Mouse (Mus musculus) retina, adult 2 months (tissue): ENCODE measurements at regions not wholly inside any gene's neighbourhood (a gene's known extent, or its start where the extent isn't known, plus 50 kb on each side); places are given as distances from the start of the nearest gene placed in this dataset.

Source experiments
- DNase-seq: peaks from one replicate; pipeline ENCODE4 v3.0.0-alpha.2; 2012; ENCODE audit warnings: low read depth, low spot score

DNA sequence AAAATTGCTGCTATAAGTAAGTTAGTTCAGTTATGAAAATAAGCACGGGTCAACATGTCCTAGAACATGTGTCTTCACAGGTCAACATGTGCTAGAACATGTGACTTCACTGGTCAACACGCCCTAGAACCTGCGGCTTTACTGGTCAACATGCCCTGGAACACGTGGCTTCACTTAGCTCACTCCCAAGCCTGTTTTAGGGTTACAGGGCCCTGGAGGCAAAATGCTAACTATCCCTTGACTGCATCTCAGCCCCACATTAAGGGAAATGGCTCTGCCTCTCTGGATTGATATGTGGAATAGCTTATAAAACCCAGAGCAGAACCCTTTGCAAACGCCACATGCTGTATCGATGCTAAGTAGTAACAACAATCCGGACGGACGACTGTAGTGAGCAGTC, 67.8 kb downstream of the Nkx6-1 start:
- no peak for DNase-seq

DNA sequence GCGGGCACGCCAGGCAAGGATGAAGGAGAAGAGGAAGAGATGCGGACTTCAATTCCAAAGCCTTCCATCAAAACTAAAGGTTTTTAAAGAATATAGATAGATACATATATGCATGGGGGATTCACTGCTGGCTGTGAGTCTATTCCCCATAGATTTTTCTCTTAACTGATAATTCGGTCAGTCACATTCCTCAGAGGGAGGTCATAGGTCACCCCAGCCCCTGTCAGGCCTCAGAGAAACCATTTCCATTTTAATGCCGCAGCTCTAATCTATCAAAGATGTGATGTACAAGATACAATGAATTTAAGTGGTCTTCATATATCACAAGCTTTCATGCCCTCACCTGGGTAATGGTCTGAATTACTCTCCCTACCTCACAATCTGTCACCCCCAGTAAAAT, 73.6 kb downstream of the Nkx6-1 start:
- DNase-seq: no peak

DNA sequence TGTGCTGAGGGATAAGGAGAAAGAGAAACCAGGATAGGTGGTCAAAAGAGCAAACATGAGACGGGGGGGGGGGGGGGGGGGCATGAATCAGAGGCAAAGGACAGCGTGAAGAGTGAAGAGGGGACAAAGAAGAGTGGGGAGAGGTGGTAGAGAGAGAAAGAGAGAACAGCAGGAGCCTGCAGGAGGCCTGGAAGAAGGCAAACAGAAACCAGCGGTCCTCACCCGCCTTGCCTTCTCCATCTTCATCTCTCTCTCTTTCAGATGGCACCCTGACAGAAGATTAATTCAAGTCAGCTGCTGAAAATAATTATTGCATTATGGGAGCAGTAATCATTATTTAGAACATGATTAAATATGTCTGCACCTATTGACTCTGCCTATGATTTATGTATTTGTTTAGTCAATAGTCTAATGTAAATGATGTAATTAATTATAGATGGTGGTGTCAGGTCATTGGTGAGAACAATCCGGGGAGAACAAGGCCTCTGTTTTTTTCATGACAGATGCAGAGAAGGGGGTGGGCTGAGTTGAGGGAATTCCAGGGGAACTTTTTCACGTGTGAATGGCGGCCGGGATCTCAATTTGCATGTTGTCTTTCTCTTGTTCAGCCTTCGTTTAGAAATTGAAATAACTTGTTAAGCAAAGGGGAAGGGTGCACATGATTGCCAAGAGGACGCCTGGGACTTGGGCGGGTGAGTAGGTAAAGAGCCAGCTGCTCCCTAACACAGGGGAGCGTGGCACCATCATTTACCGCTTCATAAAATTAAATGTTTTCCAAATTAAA, 74.3 kb downstream of the Nkx6-1 start:
- no peak for DNase-seq

DNA sequence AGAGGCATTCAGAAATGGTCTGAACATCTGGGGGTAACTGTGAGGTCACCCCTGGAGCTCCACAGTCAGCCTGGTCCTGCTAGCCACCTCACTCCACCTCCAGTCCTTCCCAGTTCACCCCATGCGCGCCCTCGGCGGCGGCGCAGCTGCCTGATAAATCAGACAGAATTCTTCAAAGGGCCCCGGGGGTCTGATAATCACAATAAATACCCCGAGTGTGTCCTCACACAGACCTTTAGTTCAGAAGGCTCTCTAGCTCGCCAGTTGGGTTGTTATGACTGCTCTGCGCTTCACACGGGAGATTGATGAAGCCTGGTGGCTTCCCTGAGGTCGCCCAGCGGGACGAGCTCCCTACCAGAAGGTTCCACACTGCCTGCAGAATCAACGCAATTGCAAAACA, 91.8 kb downstream of the Nkx6-1 start:
- DNase-seq: no peak

DNA sequence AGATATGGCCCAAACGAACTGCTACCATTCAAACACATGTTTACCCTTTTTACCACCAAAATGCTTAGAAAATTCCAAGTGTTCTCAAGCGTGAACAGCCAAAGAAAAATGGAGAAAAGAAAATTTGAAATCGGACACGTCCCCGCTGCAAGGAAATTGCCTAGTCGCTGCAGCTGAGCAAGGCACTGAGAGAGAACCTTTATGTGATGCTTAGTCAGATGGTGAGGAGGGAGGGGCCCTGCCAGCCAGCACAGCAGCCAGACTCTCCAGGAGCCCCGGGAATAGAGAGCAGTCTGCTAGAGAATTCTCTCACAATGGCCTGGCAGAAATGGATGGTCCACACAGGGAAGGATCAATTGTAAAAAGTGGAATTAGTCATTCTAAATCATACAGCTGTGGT, 99.0 kb downstream of the Nkx6-1 start:
- no peak for DNase-seq

DNA sequence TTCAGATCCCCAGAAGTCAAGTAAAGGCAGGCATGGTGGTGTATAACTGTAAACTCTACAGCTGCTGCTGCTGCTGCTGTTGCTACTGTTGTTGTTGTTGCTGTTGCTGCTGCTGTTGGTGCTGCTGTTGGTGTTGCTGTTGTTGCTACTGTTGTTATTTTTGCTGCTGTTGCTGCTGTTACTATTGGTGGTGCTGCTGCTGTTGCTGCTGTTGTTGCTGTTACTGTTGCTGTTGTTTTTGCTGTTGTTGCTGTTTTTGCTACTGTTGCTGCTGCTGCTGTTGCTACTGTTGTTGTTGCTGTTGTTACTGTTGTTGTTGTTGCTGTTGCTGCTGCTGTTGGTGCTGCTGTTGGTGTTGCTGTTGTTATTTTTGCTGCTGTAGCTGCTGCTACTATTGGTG, 104.4 kb downstream of the Nkx6-1 start:
- no peak for DNase-seq

DNA sequence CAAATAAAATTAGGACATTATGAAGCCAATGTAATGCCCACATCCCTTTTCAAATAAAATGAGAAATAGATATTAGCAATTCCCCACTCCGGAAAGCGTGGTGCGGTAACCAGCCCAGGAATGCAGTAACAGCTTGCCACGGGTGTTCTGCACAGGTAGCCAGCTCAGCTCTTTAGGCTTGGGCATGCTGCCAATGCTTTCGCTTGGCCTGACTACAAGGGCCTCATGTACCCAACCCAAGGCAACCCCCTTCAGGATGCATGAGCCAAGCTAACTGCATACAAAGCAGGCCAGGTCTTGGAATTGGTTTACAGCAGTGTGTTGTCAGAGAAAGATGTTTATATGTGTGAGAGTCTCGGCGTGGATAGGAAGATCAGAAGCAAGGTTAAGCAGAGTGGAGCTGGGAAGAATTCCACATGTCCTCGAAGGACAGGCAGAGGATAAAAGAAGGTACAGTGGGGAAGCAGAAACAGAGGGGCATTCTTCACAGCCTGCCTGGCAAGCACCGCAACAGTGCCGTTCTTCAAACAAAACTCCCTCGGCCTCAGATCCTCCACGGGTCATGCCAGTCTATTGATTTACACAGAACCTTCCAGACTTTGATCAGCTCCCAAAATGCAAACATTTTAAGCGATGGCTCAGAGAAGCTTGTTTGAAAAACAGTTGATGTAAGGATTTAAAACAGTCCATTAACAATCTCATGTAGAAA, 106.4 kb downstream of the Nkx6-1 start:
- DNase-seq: no peak

DNA sequence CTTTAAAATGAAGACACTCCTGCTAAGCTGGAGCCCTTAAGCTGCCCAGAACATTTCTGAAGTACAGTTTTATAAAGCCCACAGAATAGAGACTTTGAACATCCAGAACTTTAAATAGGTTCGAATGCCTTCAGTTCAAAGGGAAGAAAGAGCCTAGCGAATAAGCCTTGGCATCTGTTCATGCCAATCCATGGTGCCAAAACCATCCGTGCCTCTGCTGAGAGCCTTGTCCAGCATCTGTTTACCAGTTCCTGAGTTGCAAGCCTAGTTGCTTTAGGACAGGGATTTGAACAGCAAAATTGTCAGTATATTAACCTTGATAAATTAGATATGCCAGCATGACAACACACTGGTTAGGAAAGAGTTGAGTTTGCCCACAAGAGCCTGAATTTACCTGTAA, 107.6 kb downstream of the Nkx6-1 start:
- no peak for DNase-seq

DNA sequence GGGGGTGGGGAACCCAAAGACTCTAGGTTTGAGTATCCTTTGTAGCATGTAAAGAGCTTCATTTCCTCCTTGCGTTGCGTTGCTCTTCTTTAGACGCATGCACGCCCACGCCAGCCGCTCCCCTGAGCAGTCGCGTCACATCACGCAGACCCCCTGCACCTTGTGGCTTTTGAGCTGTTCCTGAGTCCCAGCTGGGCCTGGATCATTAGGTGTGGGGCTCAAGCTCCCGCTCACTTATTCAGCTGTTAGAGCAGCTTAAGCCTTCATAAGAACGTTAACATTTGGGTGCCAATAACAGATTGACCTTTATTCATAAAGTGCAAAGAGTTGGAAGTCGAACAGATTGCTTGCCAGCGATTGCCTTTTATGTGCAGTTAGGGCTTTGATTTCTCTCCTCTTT, 121.5 kb downstream of the Nkx6-1 start:
- no peak for DNase-seq

DNA sequence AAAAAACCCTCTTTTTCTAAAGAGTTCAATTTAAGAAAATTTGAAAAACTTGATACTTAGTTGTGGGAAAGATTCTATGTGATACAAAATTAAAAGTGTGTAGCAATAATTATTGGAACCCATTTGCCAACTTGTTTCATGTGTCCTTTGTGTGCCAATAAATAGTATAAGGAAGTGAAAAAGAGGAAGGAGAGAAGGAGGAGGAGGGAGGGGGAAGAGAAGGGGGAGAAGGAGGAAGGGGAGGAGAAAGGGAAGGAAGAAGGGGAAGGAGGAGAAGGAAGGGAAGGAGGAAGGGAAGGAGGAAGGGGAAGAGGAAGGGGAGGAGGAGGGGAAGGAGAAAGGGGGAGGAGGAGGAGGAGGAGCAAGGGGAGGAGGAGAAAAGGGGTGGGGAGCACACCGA, 125.0 kb downstream of the Nkx6-1 start:
- no peak for DNase-seq

DNA sequence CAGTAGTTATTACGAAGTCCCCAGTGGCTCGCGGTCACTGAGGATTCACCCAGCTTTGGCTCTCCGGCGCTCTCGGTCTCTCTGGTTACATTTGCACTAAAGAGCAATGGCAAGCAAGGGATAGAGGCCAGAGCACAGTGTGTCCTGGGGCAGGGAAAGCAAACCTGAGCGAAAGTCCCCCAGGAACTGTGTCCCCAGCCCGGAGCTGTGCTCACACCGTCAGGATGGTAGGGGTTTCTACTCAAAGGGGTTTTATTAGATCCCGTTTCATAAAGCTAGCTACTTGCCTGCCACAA, 125.6 kb downstream of the Nkx6-1 start:
- no peak for DNase-seq

DNA sequence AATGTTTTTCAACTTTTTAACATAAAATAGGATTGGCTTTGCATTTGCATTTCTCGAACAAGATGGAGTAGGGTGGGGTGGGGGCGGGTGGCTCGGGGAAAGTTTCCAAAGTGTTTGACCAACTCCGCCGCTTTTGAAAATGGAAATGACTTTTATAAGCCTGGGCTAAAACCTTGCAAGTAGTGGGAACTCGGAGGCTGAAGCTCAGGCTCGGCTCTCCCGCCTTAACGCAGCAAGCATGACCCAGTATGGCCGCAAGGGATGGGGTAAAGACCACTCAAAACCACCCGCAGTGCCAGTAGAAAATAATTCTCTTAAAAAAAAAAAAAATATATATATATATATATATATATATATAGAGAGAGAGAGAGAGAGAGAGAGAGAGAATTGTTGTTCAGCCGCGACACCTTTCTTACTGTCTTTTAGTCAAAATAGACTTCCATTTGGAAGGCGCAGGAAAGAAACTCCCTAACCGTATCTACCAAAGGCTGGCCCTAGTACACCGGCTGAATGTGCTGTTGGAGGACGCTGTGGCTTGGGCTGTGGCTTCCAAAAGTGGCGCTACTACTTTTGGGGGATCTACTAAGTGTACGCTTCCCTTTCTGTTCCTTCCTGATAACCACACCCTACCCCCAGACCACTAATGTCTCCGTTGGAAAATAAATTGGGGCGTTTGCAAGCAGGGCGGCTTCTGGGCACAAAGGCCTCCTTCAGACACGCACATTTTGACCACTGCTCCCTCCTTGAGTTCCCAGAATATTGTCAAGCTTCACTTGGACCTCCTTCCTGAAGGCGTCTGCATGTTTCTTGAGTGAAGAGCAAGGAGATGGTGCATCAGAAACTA, 126.2 kb downstream of the Nkx6-1 start:
- DNase-seq: no peak

DNA sequence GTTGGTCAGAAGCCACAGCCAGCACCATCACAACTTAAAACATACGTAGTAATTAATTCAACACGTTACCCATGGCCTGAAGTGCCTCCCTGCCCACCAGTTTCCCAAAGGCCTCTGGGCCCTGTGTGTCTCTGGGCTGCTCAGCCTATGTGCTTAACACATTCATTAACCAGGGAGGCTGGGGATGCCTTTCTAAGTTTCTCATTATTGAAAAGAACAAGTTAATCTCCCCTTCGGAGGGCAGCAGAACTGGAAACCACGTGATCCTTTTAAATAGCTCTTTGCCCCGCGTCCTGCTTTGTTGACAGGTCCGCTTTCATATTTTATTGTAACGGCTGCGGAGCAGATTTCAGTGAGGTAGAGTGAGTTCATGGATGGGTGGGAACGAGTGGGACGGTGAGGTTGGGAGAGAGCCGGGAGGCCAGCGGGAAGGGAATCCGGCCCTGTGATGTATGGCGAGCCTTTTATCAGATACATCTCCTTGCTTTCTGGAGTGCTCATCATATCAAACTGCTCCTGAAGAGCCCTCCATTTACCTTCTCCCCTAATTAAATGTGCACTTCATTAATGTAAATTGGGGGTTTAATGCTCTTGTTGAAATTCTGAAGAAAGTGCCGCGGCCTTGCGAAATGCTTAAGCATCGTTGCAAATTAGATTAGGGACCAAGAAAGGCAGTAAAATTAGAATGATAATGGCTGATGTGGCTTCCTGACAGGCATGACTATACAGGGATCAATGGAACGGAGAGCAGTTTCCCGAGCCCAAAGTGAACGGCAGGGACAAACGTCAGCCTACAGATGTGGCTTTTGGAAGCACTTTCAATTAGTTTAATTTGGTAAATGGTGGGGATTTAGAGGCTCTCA, 127.0 kb downstream of the Nkx6-1 start:
- DNase-seq: no peak

DNA sequence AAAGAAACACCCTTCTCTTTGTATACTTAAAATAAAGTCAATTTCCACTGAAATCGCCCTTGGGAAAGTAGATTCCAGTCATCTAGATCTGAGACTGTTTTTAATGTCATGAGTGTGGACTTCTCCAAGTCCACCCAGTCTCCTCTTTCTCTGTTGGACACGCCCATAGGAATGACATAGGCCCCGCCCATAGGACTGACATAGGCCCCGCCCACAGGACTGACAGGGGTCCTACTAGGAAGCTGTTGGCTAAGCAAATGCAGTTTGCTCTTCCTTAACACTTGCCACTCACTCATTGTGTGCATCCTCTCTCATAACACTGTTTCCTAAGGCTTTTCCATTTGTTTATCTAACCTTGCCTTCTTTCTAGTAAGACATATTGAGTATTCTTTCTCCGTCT, 129.3 kb downstream of the Nkx6-1 start:
- no peak for DNase-seq

DNA sequence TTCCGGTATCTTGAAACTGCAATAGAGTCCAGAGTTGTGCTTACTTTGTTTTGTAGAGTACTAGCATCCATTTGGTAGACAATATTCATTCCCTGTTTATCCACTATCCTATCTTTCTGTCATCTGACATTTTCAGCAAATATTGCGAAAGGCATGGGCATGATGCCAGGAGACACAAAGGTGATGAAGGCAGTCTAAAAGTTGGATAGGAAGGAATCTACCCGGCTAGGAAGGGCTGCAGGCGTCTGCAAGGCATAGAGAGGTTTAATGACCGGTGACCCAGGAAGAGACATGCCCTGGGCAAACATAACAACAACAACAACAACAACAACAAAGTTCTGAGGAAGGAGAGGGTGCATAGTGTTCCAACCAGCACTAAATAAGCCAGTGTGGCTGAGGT, 139.4 kb downstream of the Nkx6-1 start:
- DNase-seq: no peak

DNA sequence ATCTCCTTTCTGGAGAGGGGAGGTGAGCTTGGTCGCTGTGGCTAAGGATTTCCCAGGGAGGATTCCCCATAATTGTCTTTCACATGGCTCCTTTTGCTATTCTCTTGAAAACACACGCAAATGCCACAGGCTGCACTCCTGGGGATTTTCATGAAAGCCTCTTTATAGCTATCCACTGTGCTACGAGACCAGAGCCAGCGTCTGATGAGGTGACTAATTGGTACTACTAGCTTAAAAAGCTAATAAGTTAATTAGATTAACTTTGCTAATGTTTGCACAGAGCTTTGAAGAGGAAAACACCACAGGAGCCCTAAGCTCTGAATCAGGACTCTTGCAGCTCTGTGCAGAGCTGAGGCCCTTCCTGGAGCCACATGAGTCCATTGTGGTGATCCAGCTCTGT, 140.1 kb downstream of the Nkx6-1 start:
- DNase-seq: no peak

DNA sequence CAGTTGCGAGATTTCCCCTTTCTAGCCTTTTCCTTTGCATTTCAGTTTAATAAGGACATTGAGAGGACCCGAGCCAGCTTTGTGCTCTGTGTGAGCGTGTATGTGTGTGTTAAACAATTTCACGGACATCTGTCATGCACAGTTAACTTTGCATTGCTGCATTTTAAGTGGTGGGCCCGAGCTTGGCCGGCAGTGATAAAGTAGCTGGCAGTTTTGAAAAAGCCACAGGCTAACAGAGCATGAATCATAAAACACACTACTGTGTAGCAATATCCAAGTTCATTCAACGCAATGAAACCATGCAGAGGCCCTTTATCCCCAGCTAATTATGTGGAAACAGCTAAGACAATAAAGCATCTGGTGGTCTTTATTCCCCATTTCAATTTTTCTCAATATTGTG, 140.9 kb downstream of the Nkx6-1 start:
- DNase-seq: no peak

DNA sequence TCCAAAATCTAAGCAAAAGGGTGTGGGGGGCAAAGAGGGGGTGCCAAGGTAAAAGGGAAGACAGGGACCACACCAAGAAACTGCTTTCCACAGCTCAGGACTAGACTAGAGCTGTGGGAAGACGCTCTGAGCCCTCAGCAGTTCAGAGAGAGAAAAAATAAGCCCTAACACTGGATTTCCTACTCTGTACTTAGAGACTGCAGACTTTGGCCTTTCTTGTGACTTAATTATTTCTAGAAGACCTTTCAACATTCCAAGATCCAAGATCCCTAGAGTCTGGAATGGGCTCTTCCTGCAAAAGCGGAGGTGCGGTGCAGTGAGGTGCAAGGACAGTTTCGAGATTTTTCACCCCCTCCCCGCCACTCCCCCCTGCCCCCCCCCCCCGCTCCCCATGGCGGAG, 141.3 kb downstream of the Nkx6-1 start:
- no peak for DNase-seq

DNA sequence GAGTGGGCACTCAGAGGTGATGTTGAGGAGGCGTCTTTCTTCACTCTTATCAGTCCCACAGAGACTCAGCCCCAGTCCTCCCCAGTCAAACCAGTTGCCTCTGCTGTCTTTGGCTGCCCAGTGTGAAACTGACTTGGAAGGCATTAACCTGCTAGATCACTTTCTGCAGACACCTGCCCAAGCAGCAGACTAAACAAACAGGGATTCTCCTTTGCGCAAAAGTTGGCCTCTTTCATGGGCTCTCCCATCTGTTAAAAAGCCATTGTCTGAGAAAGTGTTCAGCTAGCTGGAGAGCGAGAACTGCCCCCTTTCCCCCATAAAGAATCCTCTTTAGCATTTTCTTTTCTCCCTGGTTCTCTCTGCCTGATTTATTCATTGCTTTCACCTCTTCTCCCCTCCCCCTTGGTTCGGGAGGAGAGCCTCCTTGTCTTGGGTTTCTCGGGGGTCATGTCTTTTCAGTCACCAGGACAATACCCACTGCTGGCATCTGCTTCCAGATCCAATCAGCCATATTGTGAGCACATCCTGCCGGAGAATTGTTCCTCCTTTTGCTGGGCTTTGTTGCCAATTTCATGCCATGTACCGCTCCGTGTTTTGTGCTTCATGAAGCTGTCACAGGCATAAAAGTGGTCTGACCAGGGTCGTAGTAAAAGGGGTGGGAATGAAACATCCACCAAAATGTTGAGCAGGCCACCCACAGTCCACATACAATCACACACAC, 143.7 kb downstream of the Nkx6-1 start:
- DNase-seq: no peak

DNA sequence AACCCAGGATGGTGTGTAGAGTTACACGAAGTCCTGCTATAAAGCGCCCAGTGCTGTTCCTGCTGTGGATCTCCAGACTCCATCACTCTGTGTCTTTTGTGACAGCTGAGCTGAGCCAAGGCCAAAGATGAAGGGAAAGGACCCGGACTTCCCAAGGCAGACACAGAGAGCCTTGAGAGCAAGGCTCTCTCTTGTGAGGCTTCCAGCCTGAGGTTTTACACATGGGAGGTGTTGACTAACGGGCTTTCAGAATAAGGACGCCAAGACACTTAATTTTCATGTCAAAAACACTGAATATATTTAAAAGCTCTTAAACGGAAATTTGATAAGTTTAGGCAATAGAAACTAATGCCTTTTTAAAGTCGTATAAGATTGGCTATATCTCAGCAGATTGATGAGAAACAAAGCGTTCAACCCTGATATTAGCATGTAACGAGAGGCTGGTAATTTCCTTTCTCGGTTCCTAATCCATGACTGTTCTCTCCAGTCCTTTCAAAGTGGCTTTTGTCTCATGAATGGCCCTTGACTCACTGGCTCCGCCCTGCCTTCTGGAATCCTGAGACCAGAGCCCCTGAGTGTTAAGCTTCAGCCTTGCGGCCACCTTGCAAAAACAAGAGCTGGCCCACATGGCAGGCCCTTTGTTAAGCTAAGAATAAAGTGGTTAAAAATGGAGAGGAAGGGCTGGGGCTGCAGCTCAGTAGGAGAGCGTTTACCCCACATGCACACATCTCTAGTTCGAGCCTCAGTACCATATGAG, 145.8 kb downstream of the Nkx6-1 start:
- DNase-seq: no peak

DNA sequence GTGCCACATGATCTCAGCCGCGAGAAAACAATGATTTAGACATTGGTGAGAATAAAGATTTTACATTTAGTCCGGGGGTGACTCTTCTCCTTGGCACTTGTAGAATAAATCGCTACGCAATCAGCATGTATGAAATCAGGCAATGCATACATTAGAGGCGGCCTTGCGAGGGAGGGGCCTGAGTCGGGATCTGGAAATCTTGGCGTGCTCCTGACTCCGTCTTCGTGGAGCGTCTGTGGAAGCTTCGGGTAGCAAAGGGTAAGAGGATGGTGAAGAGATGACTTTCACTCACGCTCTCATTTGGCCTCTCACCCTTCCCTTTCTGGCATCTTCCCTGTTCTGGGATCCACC, 167.1 kb downstream of the Nkx6-1 start:
- no peak for DNase-seq
